Mouse (Mus musculus) heart, embryonic 10.5 days (tissue): ENCODE results near the gene Sugp2. TPM values are rescaled to one million over a fixed set of nuclear protein-coding genes. Genes with fewer than 3 reads are reported as not detected.

ENCODE experiments used
- polyA plus RNA-seq: library from polyadenylated mRNA; unstranded; fragments of >200 nt; fragmentation: Nextera tagmentation; extraction: Ambion mirVana; gene quantifications from 2 replicates; pipeline ENCODE4 v1.2.1, GENCODE M21; 2016

Gene Sugp2
- polyA plus RNA-seq, 1 experiment from 2014 or later = 34.8 TPM

Other genes with a start within 250 kb of the Sugp2 start
- gene Gatad2a, start 237.8 kb upstream of the Sugp2 start, polyA plus RNA-seq = 47.5 and 49.0 TPM in 2 replicates
- 46.5 and 49.9 TPM in 2 replicates for gene Mau2, start 191.5 kb upstream of the Sugp2 start, polyA plus RNA-seq
- 41.1 and 45.0 TPM in 2 replicates for gene Sugp1, start 191.4 kb upstream of the Sugp2 start, polyA plus RNA-seq
- gene Tm6sf2, start 161.3 kb upstream of the Sugp2 start, polyA plus RNA-seq = 0.94 and 1.3 TPM in 2 replicates
- 0.30 and 0.62 TPM in 2 replicates for gene Hapln4, start 150.8 kb upstream of the Sugp2 start, polyA plus RNA-seq
- gene Ncan, start 113.4 kb upstream of the Sugp2 start, polyA plus RNA-seq = 0.06 and 0.29 TPM in 2 replicates
- 35.4 and 39.6 TPM in 2 replicates for gene Nr2c2ap, start 102.9 kb upstream of the Sugp2 start, polyA plus RNA-seq
- gene Rfxank, start 95.1 kb upstream of the Sugp2 start, polyA plus RNA-seq = 16.5 and 18.3 TPM in 2 replicates
- 39.6 and 43.9 TPM in 2 replicates for gene Borcs8, start 94.7 kb upstream of the Sugp2 start, polyA plus RNA-seq
- 0.23 and 0.53 TPM in 2 replicates for gene Mef2b, start 94.5 kb upstream of the Sugp2 start, polyA plus RNA-seq
- gene Tmem161a, start 61.9 kb upstream of the Sugp2 start, polyA plus RNA-seq = 93.9 and 123 TPM in 2 replicates
- 5.8 and 9.5 TPM in 2 replicates for gene Slc25a42, start 21.9 kb upstream of the Sugp2 start, polyA plus RNA-seq
- gene Armc6, start 240 bp downstream of the Sugp2 start, polyA plus RNA-seq = 29.5 and 31.6 TPM in 2 replicates
- 42.7 and 80.5 TPM in 2 replicates for gene Homer3, start 48.6 kb downstream of the Sugp2 start, polyA plus RNA-seq
- 40.5 and 47.5 TPM in 2 replicates for gene Ddx49, start 68.3 kb downstream of the Sugp2 start, polyA plus RNA-seq
- gene Cope, start 68.3 kb downstream of the Sugp2 start, polyA plus RNA-seq = 379 and 398 TPM in 2 replicates
- gene Cers1, start 81.5 kb downstream of the Sugp2 start, polyA plus RNA-seq = 1.4 TPM in 2 replicates
- gene Gdf1, start 95.6 kb downstream of the Sugp2 start, polyA plus RNA-seq = 1.9 and 4.2 TPM in 2 replicates
- 14.5 and 19.8 TPM in 2 replicates for gene Upf1, start 119.1 kb downstream of the Sugp2 start, polyA plus RNA-seq
- 0.43 and 1.2 TPM in 2 replicates for gene Comp, start 139.3 kb downstream of the Sugp2 start, polyA plus RNA-seq
- gene Crtc1, start 205.4 kb downstream of the Sugp2 start, polyA plus RNA-seq = 13.0 and 15.8 TPM in 2 replicates
- gene Klhl26, start 242.7 kb downstream of the Sugp2 start, polyA plus RNA-seq = 15.6 and 15.7 TPM in 2 replicates